Mouse (Mus musculus) kidney, adult 9 months (tissue): ENCODE measurements around the gene En1.

Experiments used
- DNase-seq: peaks from one replicate; pipeline ENCODE4 v3.0.0; 2022

Gene En1

GRCm38 (mm10) chr1:120643380-120643779 is 41.2 kb downstream of the En1 start:
- DNase-seq, result no peak

GRCm38 (mm10) chr1:120643848-120644711 is 41.9 kb downstream of the En1 start:
- DNase-seq, result no peak

GRCm38 (mm10) chr1:120644755-120645154 is 42.5 kb downstream of the En1 start:
- DNase-seq, result no peak

DNA sequence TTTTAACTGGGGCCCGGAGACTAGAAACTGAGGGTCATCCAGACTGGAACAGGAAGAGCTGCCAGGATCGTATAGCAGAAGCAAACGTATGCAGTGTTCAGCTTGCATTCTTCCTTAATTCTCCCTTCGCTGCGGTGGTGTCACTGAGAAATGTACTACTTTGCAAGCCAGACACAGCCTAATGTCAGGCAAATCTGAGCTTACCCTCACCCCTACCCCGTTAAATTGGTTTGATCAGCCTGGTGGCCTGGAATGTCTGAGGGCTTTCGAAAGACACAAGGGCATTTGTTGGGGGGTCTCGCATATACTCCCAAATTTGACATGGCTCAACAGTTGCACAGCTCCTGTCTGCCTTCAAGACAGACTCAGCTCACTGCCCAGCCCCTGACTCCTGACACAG is 47.9 kb downstream of the En1 start:
- no peak for DNase-seq

GRCm38 (mm10) chr1:120651997-120652396 is 49.8 kb downstream of the En1 start:
- no peak for DNase-seq

DNA sequence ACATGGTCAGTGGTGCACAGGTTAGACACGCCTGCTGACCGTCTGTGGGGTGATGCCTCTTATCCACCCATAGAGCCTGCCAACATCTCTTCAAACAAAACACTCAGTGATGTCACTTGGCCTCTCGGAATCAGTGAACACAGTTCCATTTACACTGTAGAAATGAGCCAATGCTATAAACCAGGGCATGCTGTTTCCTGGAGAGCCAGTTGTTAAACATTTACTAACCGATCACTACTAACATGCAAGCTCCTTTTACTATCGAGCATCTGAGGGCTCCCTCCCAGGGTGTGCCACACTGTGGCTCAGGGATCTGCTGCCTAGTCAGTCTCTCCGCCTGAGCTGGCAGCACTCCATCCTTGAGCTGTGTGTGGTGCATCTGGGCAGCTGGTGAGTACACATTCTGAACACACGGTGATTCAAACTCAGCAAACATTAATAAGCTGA is 52.8 kb downstream of the En1 start:
- DNase-seq, result peak; percentile 78
